Mouse (Mus musculus) E14TG2a.4 (cell line): ENCODE results near the gene Ppm1f.

Experiments
- CTCF ChIP-seq: conservative IDR thresholded peaks from 2 replicates; pipeline ENCODE4 v1.5.1; 2014; ENCODE audit warnings: low read length
- POU5F1 ChIP-seq: IDR thresholded peaks from 2 replicates; pipeline ENCODE4 v1.6.1; 2014; ENCODE audit warnings: low read length, borderline replicate concordance

- no peak for TF ChIP-seq CTCF
- TF ChIP-seq POU5F1 = no peak
Measured at GRCm38 (mm10) chr16:16865696-16866561, 30.3 kb upstream of the Ppm1f start.
